Mouse (Mus musculus) kidney, postnatal 4 days (tissue): Measurements from ENCODE around the gene Slc46a3.

Source experiments
- DNase-seq, 2 experiments: peaks; one replicate each; pipeline ENCODE4 v3.0.0; 2021; ENCODE audit warnings: mixed read lengths in 2 of 2

The Slc46a3 gene

GRCm38 (mm10) chr5:147895436-147896198, 1.0 kb upstream of the Slc46a3 start:
- peak in 1 of 2 experiments; percentile 22 for DNase-seq

DNA sequence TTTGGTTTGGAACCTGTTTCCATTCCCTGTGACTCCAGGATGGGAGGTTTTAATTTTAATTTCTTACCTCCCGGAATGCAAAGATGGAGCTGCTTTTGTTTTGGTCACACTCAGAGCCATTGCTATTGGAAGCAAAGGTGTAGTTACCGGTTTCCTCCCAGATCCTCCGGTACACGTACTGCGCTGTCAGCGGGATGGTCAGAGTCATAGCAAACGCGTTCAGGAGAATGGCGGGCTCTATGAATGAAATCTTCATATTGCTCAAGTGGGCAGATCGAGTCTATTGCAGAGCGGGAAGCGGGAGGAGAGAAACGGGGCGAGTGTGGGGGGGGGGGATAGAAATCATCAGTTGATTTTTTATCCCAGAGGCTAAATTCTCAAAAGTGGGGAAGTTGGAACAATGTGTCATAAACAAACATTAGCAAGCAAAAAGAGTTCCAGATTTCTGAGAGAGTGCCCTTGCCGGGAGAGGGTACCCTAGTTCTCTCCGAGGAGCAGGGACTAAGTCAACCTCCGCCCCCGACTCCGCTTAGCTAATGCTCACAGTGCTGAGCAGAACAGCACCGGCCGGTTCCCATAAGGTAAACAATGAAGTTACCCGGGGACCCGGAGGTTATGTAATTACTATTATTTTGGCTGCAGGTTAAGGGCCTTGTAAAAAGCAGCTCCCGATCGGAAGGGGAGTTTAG, 705 bp downstream of the Slc46a3 start:
- DNase-seq: peak; percentile 21 to 47

- peak in 1 of 2 experiments; percentile 22 for DNase-seq
These were observed 1.5 kb downstream of the Slc46a3 start for GRCm38 (mm10) chr5:147893143-147893542.

DNA sequence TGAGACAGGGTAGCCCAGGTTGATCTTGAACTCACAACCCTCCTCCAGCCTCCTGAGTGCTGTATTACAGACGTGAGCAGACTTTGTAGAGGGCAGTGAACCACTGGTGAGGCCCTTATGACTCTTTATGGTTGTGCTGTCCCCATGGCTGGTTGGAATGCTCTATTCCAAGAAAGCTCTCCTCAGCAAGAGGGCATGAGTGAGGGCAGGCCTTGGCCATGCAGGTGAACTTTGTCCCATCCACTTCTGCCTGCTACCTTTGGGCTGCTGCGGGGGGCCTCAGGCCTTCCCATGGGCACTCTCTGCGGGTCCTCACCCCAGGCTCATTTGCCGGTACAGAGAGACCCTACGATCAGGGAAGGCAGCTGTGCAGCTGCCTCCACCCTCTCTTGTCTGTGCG, 1.9 kb downstream of the Slc46a3 start:
- DNase-seq: no peak

DNA sequence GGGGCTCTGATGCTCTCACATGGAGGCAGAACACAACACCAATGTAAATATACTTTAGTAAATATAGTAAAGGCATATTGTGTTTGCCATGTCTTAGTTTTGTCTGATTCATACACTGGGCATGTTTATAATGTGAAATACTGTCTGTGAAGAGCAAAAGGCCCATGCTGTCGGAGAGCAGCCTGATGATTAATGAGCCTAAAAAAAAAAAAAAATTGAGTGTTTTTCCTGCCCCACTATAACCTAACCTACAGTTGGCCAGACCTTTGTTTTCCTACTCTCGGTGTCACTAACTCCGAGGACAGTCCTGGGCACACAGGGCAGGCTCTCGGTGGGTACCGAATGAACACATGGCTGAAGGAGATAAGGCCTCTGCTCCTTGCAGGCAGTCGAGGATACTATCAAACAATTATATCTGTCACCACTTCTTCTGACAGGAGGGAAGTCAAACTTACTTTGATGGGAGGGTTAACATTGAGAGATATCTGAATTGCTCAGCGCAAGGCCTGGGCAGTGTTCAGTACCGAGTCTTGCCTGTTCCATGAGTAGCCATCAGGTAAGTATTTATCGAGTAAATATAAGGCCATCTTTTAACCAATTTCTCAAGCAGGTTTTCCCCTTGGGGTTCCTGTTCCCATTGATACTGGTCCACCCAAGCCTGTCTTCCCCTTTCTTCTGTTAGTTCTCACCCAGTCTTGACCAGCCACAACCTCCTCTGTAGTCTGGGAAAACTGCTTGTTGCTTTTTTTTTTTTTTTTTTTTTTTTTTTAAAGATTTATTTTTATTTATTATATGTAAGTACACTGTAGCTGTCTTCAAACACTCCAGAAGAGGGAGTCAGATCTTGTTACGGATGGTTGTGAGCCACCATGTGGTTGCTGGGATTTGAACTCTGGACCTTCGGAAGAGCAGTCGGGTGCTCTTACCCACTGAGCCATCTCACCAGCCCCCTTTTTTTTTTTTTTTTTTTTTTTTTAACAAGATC, 6.0 kb downstream of the Slc46a3 start:
- no peak for DNase-seq

- no peak for DNase-seq
These were observed 11.0 kb downstream of the Slc46a3 start for GRCm38 (mm10) chr5:147883581-147883980.

DNA sequence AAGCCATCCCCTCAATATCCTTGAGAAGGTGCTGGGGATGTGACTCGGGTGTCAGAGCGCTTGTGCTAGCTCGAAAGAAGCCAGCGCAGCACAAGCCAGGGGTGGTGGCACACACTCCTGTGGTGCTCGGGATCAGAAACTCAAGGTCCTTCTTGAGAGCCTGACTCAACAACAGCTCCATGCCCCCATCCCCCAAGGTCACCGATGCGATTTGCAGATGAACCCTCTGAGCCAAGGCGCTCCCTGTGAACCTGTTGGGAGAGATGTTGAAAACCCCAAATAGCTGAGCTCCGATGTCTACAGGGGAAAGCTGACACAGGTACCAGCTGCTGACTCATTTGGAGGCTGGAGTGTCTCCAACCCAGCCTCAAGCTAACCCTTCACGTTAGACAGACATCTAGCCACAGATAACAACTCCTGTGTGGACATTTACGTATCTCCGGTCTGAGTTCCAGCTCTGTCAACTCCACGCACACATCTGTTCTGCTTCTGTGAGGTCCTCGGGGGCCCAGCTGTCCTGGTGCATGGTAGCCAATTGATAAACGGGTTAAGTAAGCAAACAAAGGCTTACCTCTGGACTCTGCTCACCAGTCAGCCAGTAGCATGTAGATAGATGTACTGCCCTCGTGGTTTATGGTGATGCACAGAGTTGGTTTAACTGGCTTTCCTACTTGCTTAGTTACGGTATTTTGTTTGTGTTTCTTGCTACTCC, 14.5 kb downstream of the Slc46a3 start:
- DNase-seq: no peak

- DNase-seq: peak in 1 of 2 experiments; percentile 27
These were observed 17.1 kb downstream of the Slc46a3 start for GRCm38 (mm10) chr5:147877520-147877919.

GRCm38 (mm10) chr5:147875210-147875609, 19.4 kb downstream of the Slc46a3 start:
- DNase-seq: no peak

DNA sequence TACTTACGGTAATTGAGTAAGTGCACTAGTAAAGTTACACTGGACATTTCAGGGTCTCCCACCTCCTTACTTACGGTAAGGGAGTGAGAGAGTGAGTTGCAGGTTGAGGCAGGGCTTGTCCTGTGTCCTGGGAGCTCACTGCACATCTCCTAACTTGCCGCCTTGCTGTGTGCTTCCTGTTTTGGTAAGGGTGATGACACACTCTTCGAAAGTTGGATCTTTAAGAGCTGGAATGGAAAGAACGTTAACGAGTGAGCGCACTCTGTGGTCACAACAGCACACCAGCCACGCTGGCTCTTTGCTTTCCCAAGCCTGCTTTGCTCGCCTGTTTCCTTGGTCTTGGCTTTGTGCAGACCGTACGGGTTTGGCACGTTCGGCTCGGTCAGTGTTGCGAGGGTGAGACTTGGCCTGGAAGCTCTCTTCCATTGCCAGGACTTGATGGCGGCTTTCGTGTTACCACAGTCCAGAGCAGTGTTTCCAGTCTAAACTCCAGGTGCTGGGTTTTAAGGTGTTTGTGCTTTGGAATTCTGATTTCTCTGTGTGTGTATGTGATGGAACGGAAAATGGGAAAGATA, 20.0 kb downstream of the Slc46a3 start:
- DNase-seq: no peak

GRCm38 (mm10) chr5:147871091-147871820, 23.4 kb downstream of the Slc46a3 start:
- no peak for DNase-seq

GRCm38 (mm10) chr5:147870296-147870695, 24.3 kb downstream of the Slc46a3 start:
- no peak for DNase-seq

DNA sequence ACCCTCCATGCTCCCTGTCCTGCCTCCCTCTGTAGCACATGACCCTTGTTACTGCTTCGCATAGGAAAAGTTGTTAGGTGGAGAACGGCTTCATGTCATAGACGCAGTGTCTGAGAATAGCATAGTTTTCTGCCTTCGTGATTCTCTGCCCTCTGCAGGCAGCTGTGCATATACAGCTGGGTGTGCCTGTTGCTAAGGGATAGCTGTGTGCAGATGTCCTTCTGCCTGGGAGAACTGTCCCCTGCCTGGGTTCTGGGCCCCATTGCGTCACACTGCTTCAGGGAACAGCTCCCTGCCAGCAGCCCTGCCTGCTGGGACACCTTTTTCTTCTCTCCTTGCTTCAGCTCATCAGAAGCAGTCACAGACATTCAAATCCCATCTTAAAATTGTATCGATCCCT, 25.0 kb downstream of the Slc46a3 start:
- no peak for DNase-seq

GRCm38 (mm10) chr5:147868674-147869073, 25.9 kb downstream of the Slc46a3 start:
- no peak for DNase-seq

- peak; percentile 93 to 95 for DNase-seq
These were observed 34.0 kb downstream of the Slc46a3 start, which contains the start of gene Pomp for GRCm38 (mm10) chr5:147860449-147861261. Pomp (plus strand) TSS chr5:147860461.

GRCm38 (mm10) chr5:147860076-147860448, 34.6 kb downstream of the Slc46a3 start:
- DNase-seq: no peak

DNA sequence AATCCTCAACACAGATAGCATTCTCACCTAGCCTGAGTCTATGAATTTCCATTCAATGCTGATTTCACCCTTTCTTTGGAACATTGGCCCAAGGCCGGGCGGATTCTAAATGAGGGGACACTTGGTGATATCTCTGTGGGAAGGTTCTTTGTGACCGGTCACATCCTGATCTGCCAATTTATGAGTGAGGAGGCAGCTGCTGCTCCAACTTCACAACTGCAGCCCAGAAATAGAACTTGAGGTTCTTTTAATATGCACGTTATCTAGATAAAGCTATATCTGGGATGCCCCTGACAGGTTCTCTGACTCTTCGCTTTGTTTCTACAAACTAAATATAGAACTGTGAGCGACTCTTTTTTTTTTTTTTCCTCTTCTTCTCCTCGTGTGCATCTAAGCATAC, 44.4 kb downstream of the Slc46a3 start:
- DNase-seq: no peak

GRCm38 (mm10) chr5:147848164-147848863, 46.3 kb downstream of the Slc46a3 start:
- DNase-seq: peak; percentile 85

- DNase-seq: peak in 1 of 2 experiments; percentile 19
These were observed 47.3 kb downstream of the Slc46a3 start for GRCm38 (mm10) chr5:147847361-147847760.

DNA sequence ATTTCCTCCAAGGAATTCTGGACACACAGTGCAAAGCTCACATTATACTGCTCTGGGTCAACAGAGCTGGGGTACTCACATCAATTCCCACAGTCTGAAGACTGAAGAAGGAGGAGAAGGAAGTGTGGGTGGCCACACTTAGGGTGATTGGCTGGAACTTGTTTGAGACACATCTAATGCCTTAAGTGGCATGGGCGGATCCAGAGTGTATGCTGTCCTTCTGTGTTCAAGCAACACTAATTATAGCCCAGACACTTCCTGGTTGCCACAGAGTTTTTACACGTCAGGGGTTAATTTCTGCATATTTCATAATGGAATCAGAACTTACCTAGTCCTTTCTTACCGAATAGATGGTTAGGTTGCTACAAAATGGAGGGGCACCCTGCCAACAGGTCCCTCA, 49.3 kb downstream of the Slc46a3 start:
- no peak for DNase-seq
